Mouse (Mus musculus) lung, postnatal 14 days (tissue): ENCODE measurements around the gene Bmp2.
A peak's percentile ranks its signal among the peaks of the same experiment; 100 is the strongest.

Experiments
- DNase-seq: peaks from one replicate; pipeline ENCODE4 v3.0.0; 2021

The Bmp2 gene

GRCm38 (mm10) chr2:133565995-133566710, 14.2 kb downstream of the Bmp2 start:
- DNase-seq, result peak; percentile 10

- peak; percentile 2 for DNase-seq
Observed at GRCm38 (mm10) chr2:133591562-133592255, 39.8 kb downstream of the Bmp2 start.
